Mouse (Mus musculus) small intestine, adult 2 months (tissue): ENCODE results near the gene Nt5dc1. TPM values are rescaled to one million over a fixed set of nuclear protein-coding genes. Genes with fewer than 3 reads are reported as not detected.
"Not testable (repeated sequence)": the region's sequence is repeated elsewhere in the genome, so short reads cannot be mapped to it uniquely, and the experiment has no call there.

Source experiments
- H3K27ac ChIP-seq: fragments of 200-500 bp; 2 replicates; pipeline ENCODE4 v1.5.1; 2012; ENCODE audit warnings: low read depth, low read length, control low read depth, inconsistent platforms; ENCODE audit not compliant: insufficient read depth
- H3K27me3 ChIP-seq: fragments of 200-500 bp; 2 replicates; pipeline ENCODE4 v1.6.1; 2012; ENCODE audit warnings: mild to moderate bottlenecking, moderate library complexity, low read length, inconsistent platforms; ENCODE audit not compliant: control insufficient read depth, insufficient read depth
- H3K36me3 ChIP-seq: fragments of 200-500 bp; 2 replicates; pipeline ENCODE4 v1.6.1; 2012; ENCODE audit warnings: mild to moderate bottlenecking, low read length, control low read depth, inconsistent platforms; ENCODE audit not compliant: control insufficient read depth, insufficient read depth
- H3K4me1 ChIP-seq: fragments of 200-500 bp; 2 replicates; pipeline ENCODE4 v1.6.1; 2012; ENCODE audit warnings: low read length, inconsistent platforms, mixed read lengths; ENCODE audit not compliant: control insufficient read depth, insufficient read depth, insufficient read length
- H3K4me3 ChIP-seq: fragments of 200-500 bp; 2 replicates; pipeline ENCODE4 v1.5.1; 2012; ENCODE audit warnings: low read depth, mild to moderate bottlenecking, control low read depth, inconsistent platforms, low read length, moderate library complexity
- CTCF ChIP-seq: fragments of 200-500 bp; IDR thresholded peaks from 2 replicates; pipeline ENCODE4 v1.5.1; 2012; ENCODE audit warnings: low read depth, mild to moderate bottlenecking, control low read depth, inconsistent platforms, low read length, moderate library complexity, mixed read lengths; ENCODE audit not compliant: insufficient replicate concordance, insufficient read length; ENCODE audit errors: extremely low read depth
- POLR2A ChIP-seq: fragments of 200-500 bp; IDR thresholded peaks from 2 replicates; pipeline ENCODE4 v1.6.1; 2012; ENCODE audit warnings: low read depth, mild to moderate bottlenecking, control low read depth, inconsistent platforms, low read length, moderate library complexity
- WGBS: fragments of 180-500 bp; shearing (Covaris S2); methylation state at CpG from one replicate; pipeline ENCODE4 v1.1.7; 2018; 5-methylcytosine and 5-hydroxymethylcytosine counted together
- polyA plus RNA-seq: library from polyadenylated mRNA; depleted of rRNA; stranded (reverse); fragments of >200 nt; gene quantifications from 2 replicates; pipeline ENCODE4 v1.2.3, GENCODE M21; 2012; rRNA removed

Nt5dc1 gene
- 1.9 and 4.5 TPM in 2 replicates for polyA plus RNA-seq

- H3K4me3 ChIP-seq: peak within 1 kb of the TSS; percentile 100
- TF ChIP-seq CTCF: no peak
- peak; percentile 74 for TF ChIP-seq POLR2A
- WGBS: under 1% methylated on average over 48 of the region's 49 CpGs
- peaks cover 4% of the 10 kb centered on the region; the same call in 1 of the 2 replicates for H3K4me1 ChIP-seq
- no peaks in the 10 kb centered on the region for H3K27me3 ChIP-seq
- peak within 1 kb of the TSS; percentile 86 for H3K27ac ChIP-seq
- no peaks in the 10 kb centered on the region for H3K36me3 ChIP-seq
These were observed at the start of gene Nt5dc1 for GRCm38 (mm10) chr10:34418204-34418756. Gene Nt5dc1 (minus strand): TSS chr10:34418552.

GRCm38 (mm10) chr10:34464321-34464720 lies 46.0 kb upstream of the Nt5dc1 start:
- no peak overlapping the region for H3K4me3 ChIP-seq
- H3K27ac ChIP-seq: no peak overlapping the region
- no peaks in the 10 kb centered on the region for H3K27me3 ChIP-seq
- TF ChIP-seq CTCF: no peak
- no peak for TF ChIP-seq POLR2A
- WGBS: 81% methylated on average over 4 of the region's 4 CpGs
- no peaks in the 10 kb centered on the region for H3K4me1 ChIP-seq
- H3K36me3 ChIP-seq: no peaks in the 10 kb centered on the region

- no peak overlapping the region for H3K4me3 ChIP-seq
- no peak for TF ChIP-seq POLR2A
- TF ChIP-seq CTCF: no peak
- H3K27me3 ChIP-seq: no peaks in the 10 kb centered on the region
- no peak overlapping the region for H3K27ac ChIP-seq
- no peaks in the 10 kb centered on the region for H3K4me1 ChIP-seq
- WGBS: 25% methylated on average over 4 of the region's 4 CpGs
- H3K36me3 ChIP-seq: no peaks in the 10 kb centered on the region
These were observed 43.1 kb upstream of the Nt5dc1 start for GRCm38 (mm10) chr10:34461451-34461850.

GRCm38 (mm10) chr10:34449469-34449868 lies 31.1 kb upstream of the Nt5dc1 start:
- Histone ChIP-seq H3K4me1 (no peaks in the 10 kb centered on the region), H3K36me3 (no peaks in the 10 kb centered on the region), H3K27ac (no peak overlapping the region), H3K27me3 (no peaks in the 10 kb centered on the region), H3K4me3 (no peak overlapping the region)
- TF ChIP-seq POLR2A: no peak
- WGBS: 71% methylated on average over 1 of the region's 1 CpGs

- H3K4me1 ChIP-seq, H3K36me3 ChIP-seq, H3K4me3 ChIP-seq, H3K27me3 ChIP-seq, H3K27ac ChIP-seq: not testable (repeated sequence)
- WGBS: 94% methylated on average over 8 of the region's 14 CpGs
These were observed 15.8 kb upstream of the Nt5dc1 start for GRCm38 (mm10) chr10:34434191-34434590.

GRCm38 (mm10) chr10:34431783-34432182 lies 13.4 kb upstream of the Nt5dc1 start:
- H3K4me1 ChIP-seq: no peaks in the 10 kb centered on the region
- no peak overlapping the region for H3K4me3 ChIP-seq
- TF ChIP-seq CTCF (no peak), POLR2A (no peak)
- no peaks in the 10 kb centered on the region for H3K27me3 ChIP-seq
- no peak overlapping the region for H3K27ac ChIP-seq
- H3K36me3 ChIP-seq: no peaks in the 10 kb centered on the region

GRCm38 (mm10) chr10:34418794-34419193 lies 442 bp upstream of the Nt5dc1 start:
- Histone ChIP-seq H3K27ac (peak overlapping the region; percentile 83), H3K4me3 (peak overlapping the region; percentile 100)
- H3K27me3 ChIP-seq, H3K36me3 ChIP-seq, H3K4me1 ChIP-seq: not testable (repeated sequence)
- 46% methylated on average over 4 of the region's 4 CpGs for WGBS

- no peak overlapping the region for H3K4me3 ChIP-seq
- TF ChIP-seq POLR2A (no peak), CTCF (no peak)
- H3K27me3 ChIP-seq: no peaks in the 10 kb centered on the region
These were observed 19.1 kb downstream of the Nt5dc1 start for GRCm38 (mm10) chr10:34399267-34399666.

More at GRCm38 (mm10) chr10:34399267-34399666, 19.1 kb downstream of the Nt5dc1 start:
- Histone ChIP-seq H3K27ac (no peak overlapping the region), H3K36me3 (peaks cover 20% of the 10 kb centered on the region), H3K4me1 (no peaks in the 10 kb centered on the region)
